Comparison of ENCODE assay signal across 9 mouse cellular contexts in genomic region chr2:71867480-71867879, GRCm38 (mm10). TPM values are rescaled to one million over a fixed set of nuclear protein-coding genes. Genes with fewer than 3 reads are reported as not detected.
DNase-seq lines count a peak whose midpoint lies in the region; ATAC-seq and TF ChIP-seq lines count a peak whose summit lies in the region.
"Had no signal": no experiment of that assay in that cellular context is flagged by ENCODE, and none has a peak within 500 bp of the region (broad histone marks: within the 10 kb centered on the region; RNA-seq: fewer than 3 reads in every experiment).

No protein-coding gene starts in this region.

- no peak for ATAC-seq in hindbrain, embryonic 11.5 days (ENCODE audit: low FRiP score)
- no peak for ATAC-seq in hindbrain, embryonic 16.5 days

- TF ChIP-seq POLR2A in spleen, adult 2 months (IDR thresholded peaks at IDR 0.05; ENCODE audit: low read depth, low read length): no peak
- no peak for TF ChIP-seq POLR2A in kidney, adult 2 months (IDR thresholded peaks at IDR 0.05; ENCODE audit: low read depth, low read length)

- no peaks in the 10 kb centered on the region for H3K9me3 ChIP-seq in hindbrain, embryonic 11.5 days (ENCODE audit: control insufficient read depth, low read length)
- no peaks in the 10 kb centered on the region for H3K9me3 ChIP-seq in hindbrain, embryonic 16.5 days (ENCODE audit: control insufficient read depth, low read length)
- H3K9me3 ChIP-seq: embryonic facial prominence, embryonic 15.5 days had no signal

- H3K4me2 ChIP-seq in hindbrain, embryonic 11.5 days (replicated peaks; ENCODE audit: low read depth, low read length): no peak overlapping the region
- H3K4me2 ChIP-seq in hindbrain, embryonic 16.5 days (ENCODE audit: low read length): no peak overlapping the region
- H3K4me2 ChIP-seq: embryonic facial prominence, embryonic 15.5 days had no signal

- no peaks in the 10 kb centered on the region for H3K36me3 ChIP-seq in spleen, adult 2 months (ENCODE audit: control insufficient read depth, insufficient read depth, low read length)
- H3K36me3 ChIP-seq in kidney, adult 2 months (ENCODE audit: control insufficient read depth, insufficient read depth, low read length): no peaks in the 10 kb centered on the region
- no peaks in the 10 kb centered on the region for H3K36me3 ChIP-seq in hindbrain, embryonic 11.5 days (ENCODE audit: control insufficient read depth, insufficient read depth, low read length)
- no peaks in the 10 kb centered on the region for H3K36me3 ChIP-seq in hindbrain, embryonic 16.5 days (ENCODE audit: control insufficient read depth, insufficient read depth, low read length)
- H3K36me3 ChIP-seq: embryonic facial prominence, embryonic 15.5 days had no signal

- no peak overlapping the region for H3K4me3 ChIP-seq in spleen, adult 2 months (ENCODE audit: extremely low read depth, insufficient read depth, insufficient read length)
- H3K4me3 ChIP-seq in kidney, adult 2 months (ENCODE audit: insufficient read depth, low read depth, low read length): no peak overlapping the region
- H3K4me3 ChIP-seq in hindbrain, embryonic 11.5 days (ENCODE audit: low read depth, low read length): no peak overlapping the region
- no peak overlapping the region for H3K4me3 ChIP-seq in hindbrain, embryonic 16.5 days (ENCODE audit: low read length)
- H3K4me3 ChIP-seq: embryonic facial prominence, embryonic 15.5 days had no signal

- peaks cover 18% of the 10 kb centered on the region for H3K4me1 ChIP-seq in spleen, adult 2 months (ENCODE audit: control insufficient read depth, insufficient read depth, insufficient read length)
- H3K4me1 ChIP-seq in kidney, adult 2 months (ENCODE audit: control insufficient read depth, insufficient read depth, low read length): peaks cover 18% of the 10 kb centered on the region
- no peaks in the 10 kb centered on the region for H3K4me1 ChIP-seq in hindbrain, embryonic 11.5 days (replicated peaks; ENCODE audit: control insufficient read depth, insufficient read depth, low read length)
- no peaks in the 10 kb centered on the region for H3K4me1 ChIP-seq in hindbrain, embryonic 16.5 days (ENCODE audit: control insufficient read depth, insufficient read depth, low read depth, low read length)
- H3K4me1 ChIP-seq: embryonic facial prominence, embryonic 15.5 days had no signal

- no peak for DNase-seq in spleen, adult 2 months (ENCODE audit: low read depth in 1 of 2, low spot score in 2 of 2)
- no peak for DNase-seq in spleen, postnatal 4 days (ENCODE audit: low spot score in 2 of 2)
- DNase-seq in heart, adult 9 months (ENCODE audit: low spot score in 2 of 2): peak; percentile 62 to 67
- DNase-seq in kidney, adult 2 months: peak; percentile 85
- DNase-seq in hindbrain, embryonic 11.5 days (ENCODE audit: low spot score): no peak
- no peak for DNase-seq in urinary bladder, adult 2 months (ENCODE audit: low spot score)

- no peak overlapping the region for H3K9ac ChIP-seq in hindbrain, embryonic 11.5 days (ENCODE audit: low read depth, low read length)
- no peak overlapping the region for H3K9ac ChIP-seq in hindbrain, embryonic 16.5 days (ENCODE audit: low read depth, low read length)
- H3K9ac ChIP-seq: embryonic facial prominence, embryonic 15.5 days; liver, embryonic 14.5 days had no signal

- H3K27me3 ChIP-seq in spleen, adult 2 months (ENCODE audit: control insufficient read depth, insufficient read depth, low read length): no peaks in the 10 kb centered on the region
- no peaks in the 10 kb centered on the region for H3K27me3 ChIP-seq in kidney, adult 2 months (replicated peaks; ENCODE audit: control insufficient read depth, insufficient read depth, low read length)
- H3K27me3 ChIP-seq in hindbrain, embryonic 11.5 days (ENCODE audit: control insufficient read depth, insufficient read depth, low read length): no peaks in the 10 kb centered on the region
- no peaks in the 10 kb centered on the region for H3K27me3 ChIP-seq in hindbrain, embryonic 16.5 days (replicated peaks; ENCODE audit: control insufficient read depth, insufficient read depth, low read length)
- H3K27me3 ChIP-seq: embryonic facial prominence, embryonic 15.5 days had no signal

- peak overlapping the region; percentile 67; the same call in 1 of the 2 replicates for H3K27ac ChIP-seq in spleen, adult 2 months (ENCODE audit: insufficient read depth, low read length)
- peak overlapping the region; percentile 87 for H3K27ac ChIP-seq in kidney, adult 2 months (ENCODE audit: insufficient read depth, low read depth, low read length)
- H3K27ac ChIP-seq in hindbrain, embryonic 11.5 days (ENCODE audit: low read depth, low read length): no peak overlapping the region
- no peak overlapping the region for H3K27ac ChIP-seq in hindbrain, embryonic 16.5 days (ENCODE audit: low read depth, low read length)
- H3K27ac ChIP-seq: embryonic facial prominence, embryonic 15.5 days; liver, embryonic 14.5 days had no signal

- TF ChIP-seq CTCF in spleen, adult 2 months (IDR thresholded peaks at IDR 0.05; ENCODE audit: extremely low read depth, insufficient read depth, insufficient read length, insufficient replicate concordance): no peak
- no peak for TF ChIP-seq CTCF in kidney, adult 2 months (conservative IDR thresholded peaks at IDR 0.05; ENCODE audit: insufficient read depth, insufficient read length, low read depth, low read length)

- 28% methylated on average over 5 of the region's 5 CpGs for WGBS in spleen, adult 2 months
- 7% methylated on average over 5 of the region's 5 CpGs for WGBS in kidney, adult 2 months
- WGBS in hindbrain, embryonic 11.5 days: 15% methylated on average over 5 of the region's 5 CpGs
- 17% methylated on average over 5 of the region's 5 CpGs for WGBS in hindbrain, embryonic 16.5 days

RNA-seq across cellular contexts. Expression of gene Pdk1, which starts 5.5 kb away (rescaled TPM):
- 14.1 and 14.5 TPM in 2 replicates for polyA plus RNA-seq in spleen, adult 2 months (2012; rRNA removed)
- 12.0 and 16.7 TPM in 2 replicates for polyA plus RNA-seq in kidney, adult 2 months (2012; rRNA removed)
- polyA plus RNA-seq in hindbrain, embryonic 11.5 days (2014; fragmentation: Nextera tagmentation; extraction: Ambion mirVana): 29.8 and 31.0 TPM in 2 replicates
- polyA plus RNA-seq in urinary bladder, adult 2 months (2012; rRNA removed): 26.4 and 28.3 TPM in 2 replicates
- polyA plus RNA-seq in hindbrain, embryonic 16.5 days (2015; fragmentation: Nextera tagmentation; extraction: Ambion mirVana): 24.0 and 25.1 TPM in 2 replicates

Comparison
In these comparisons a context has a peak if more than half of its experiments do, and no peak if none do; other contexts are left out.
1. DNase-seq: peak in heart, adult 9 months (2 of 2) and kidney, adult 2 months (single experiment); none in spleen, adult 2 months (0 of 2), spleen, postnatal 4 days (0 of 2), hindbrain, embryonic 11.5 days (single experiment) and urinary bladder, adult 2 months (single experiment).
2. H3K27ac ChIP-seq: peak in spleen, adult 2 months (single experiment) and kidney, adult 2 months (single experiment); none in hindbrain, embryonic 11.5 days (single experiment) and hindbrain, embryonic 16.5 days (single experiment).